Mouse (Mus musculus): Measurements from ENCODE around the gene Hist1h3d.
A peak's percentile ranks its signal among the peaks of the same experiment; 100 is the strongest.
"Not testable (repeated sequence)": the region's sequence is repeated elsewhere in the genome, so short reads cannot be mapped to it uniquely, and the experiment has no call there.

The Hist1h3d gene

GRCm38 (mm10) chr13:23585029-23585441 lies 9.5 kb downstream of the Hist1h3d start:
- peak in 1 of 2 experiments; percentile 72 for DNase-seq (ENCODE audit: low spot score in 2 of 2)

GRCm38 (mm10) chr13:23585442-23586098 lies 10.0 kb downstream of the Hist1h3d start:
- peak; percentile 82 to 84 for DNase-seq (ENCODE audit: low spot score in 2 of 2)

- no peak for DNase-seq (ENCODE audit: low spot score in 2 of 2)
Measured at GRCm38 (mm10) chr13:23586099-23586939, 10.8 kb downstream of the Hist1h3d start.

GRCm38 (mm10) chr13:23586940-23587225 lies 11.3 kb downstream of the Hist1h3d start:
- no peak for DNase-seq (ENCODE audit: low spot score in 2 of 2)

- DNase-seq (ENCODE audit: low spot score in 2 of 2): no peak
Measured at GRCm38 (mm10) chr13:23591206-23591605, 15.6 kb downstream of the Hist1h3d start.

- DNase-seq (ENCODE audit: low spot score in 2 of 2): not testable (repeated sequence)
Measured at GRCm38 (mm10) chr13:23591886-23592285, 16.3 kb downstream of the Hist1h3d start.

GRCm38 (mm10) chr13:23592614-23593013 lies 17.1 kb downstream of the Hist1h3d start:
- no peak for DNase-seq (ENCODE audit: low spot score in 2 of 2)

- DNase-seq (ENCODE audit: low spot score in 2 of 2): no peak
Measured at GRCm38 (mm10) chr13:23593051-23593770, 17.6 kb downstream of the Hist1h3d start.

GRCm38 (mm10) chr13:23595185-23595584 lies 19.6 kb downstream of the Hist1h3d start:
- DNase-seq (ENCODE audit: low spot score in 2 of 2): no peak

GRCm38 (mm10) chr13:23595622-23596372 lies 20.2 kb downstream of the Hist1h3d start:
- no peak for DNase-seq (ENCODE audit: low spot score in 2 of 2)

- DNase-seq (ENCODE audit: low spot score in 2 of 2): peak in 1 of 2 experiments; percentile 61
Measured at GRCm38 (mm10) chr13:23597957-23598356, 22.4 kb downstream of the Hist1h3d start.

- DNase-seq (ENCODE audit: low spot score in 2 of 2): no peak
Measured at GRCm38 (mm10) chr13:23603182-23603699, 27.7 kb downstream of the Hist1h3d start.

- no peak for DNase-seq (ENCODE audit: low spot score in 2 of 2)
Measured at GRCm38 (mm10) chr13:23604452-23604851, 28.9 kb downstream of the Hist1h3d start.

GRCm38 (mm10) chr13:23605052-23605451 lies 29.5 kb downstream of the Hist1h3d start:
- DNase-seq (ENCODE audit: low spot score in 2 of 2): no peak

- DNase-seq (ENCODE audit: low spot score in 2 of 2): no peak
Measured at GRCm38 (mm10) chr13:23609209-23609608, 33.6 kb downstream of the Hist1h3d start.

- DNase-seq (ENCODE audit: low spot score in 2 of 2): no peak
Measured at GRCm38 (mm10) chr13:23609844-23610243, 34.3 kb downstream of the Hist1h3d start.

- DNase-seq (ENCODE audit: low spot score in 2 of 2): no peak
Measured at GRCm38 (mm10) chr13:23610393-23610792, 34.8 kb downstream of the Hist1h3d start.

- DNase-seq (ENCODE audit: low spot score in 2 of 2): no peak
Measured at GRCm38 (mm10) chr13:23611638-23612037, 36.1 kb downstream of the Hist1h3d start.

- no peak for DNase-seq (ENCODE audit: low spot score in 2 of 2)
Measured at GRCm38 (mm10) chr13:23620056-23620732, 44.6 kb downstream of the Hist1h3d start.

GRCm38 (mm10) chr13:23620733-23621531 lies 45.4 kb downstream of the Hist1h3d start, which contains the start of gene Hist1h2be:
Gene Hist1h2be, minus strand, starts transcription at chr13:23621124.
- peak; percentile 79 to 83 for DNase-seq (ENCODE audit: low spot score in 2 of 2)

All from left cerebral cortex, adult 9 months (tissue).